Mouse (Mus musculus): ENCODE results near the gene Lta. TPM values are rescaled to one million over a fixed set of nuclear protein-coding genes. Genes with fewer than 3 reads are reported as not detected.

The Lta gene
- total and polyA plus RNA-seq, 3 experiments = 0.24 TPM; not detected in 2

GRCm38 (mm10) chr17:35242015-35242941 is 37.1 kb upstream of the Lta start:
- peak overlapping the region; percentile 96 for H3K9ac ChIP-seq (ENCODE audit: control insufficient read depth, low read depth, low read length, poor library complexity, severe bottlenecking)
- TF ChIP-seq UBTF (IDR thresholded peaks at IDR 0.05; ENCODE audit: borderline replicate concordance, insufficient read depth, low read depth, low read length) (0 out of 2 replicates have a peak, but pooled peaks have one; percentile 63), POLR2A (IDR thresholded peaks at IDR 0.05; ENCODE audit: control insufficient read depth in 1 of 2, insufficient read depth in 1 of 2, low read depth in 1 of 2, low read length in 2 of 2, poor library complexity in 1 of 2) (peak; percentile 59 to 90), E2F4 (IDR thresholded peaks at IDR 0.05; ENCODE audit: borderline replicate concordance, low read depth, low read length) (no peak), TBP (IDR thresholded peaks at IDR 0.05; ENCODE audit: low read depth, low read length) (peak; percentile 94), MAFK (IDR thresholded peaks at IDR 0.05; ENCODE audit: borderline replicate concordance, low read depth, low read length) (no peak), POLR2AphosphoS2 (IDR thresholded peaks at IDR 0.05; ENCODE audit: low read length) (peak; percentile 56; the same call in 1 of the 2 replicates), SIN3A (IDR thresholded peaks at IDR 0.05; ENCODE audit: low read length) (peak; percentile 88), MXI1 (IDR thresholded peaks at IDR 0.05; ENCODE audit: low read depth, low read length) (peak; percentile 91), HCFC1 (IDR thresholded peaks at IDR 0.05; ENCODE audit: low read depth, low read length) (no peak), MAX (IDR thresholded peaks at IDR 0.05; ENCODE audit: low read length) (peak; percentile 74), USF1 (IDR thresholded peaks at IDR 0.05; ENCODE audit: low read depth, low read length) (no peak), CTCF (IDR thresholded peaks at IDR 0.05 in 2 of 3, conservative IDR thresholded peaks at IDR 0.05 in 1 of 3; ENCODE audit: control insufficient read depth in 1 of 3, insufficient read depth in 1 of 3, low read depth in 2 of 3, low read length in 3 of 3, poor library complexity in 1 of 3, severe bottlenecking in 1 of 3) (peak in 1 of 3 experiments; percentile 13; a peak in 3 of 6 replicates), ETS1 (IDR thresholded peaks at IDR 0.05; ENCODE audit: low read depth, low read length) (peak; percentile 40; the same call in 1 of the 2 replicates), GATA1 (IDR thresholded peaks at IDR 0.05; ENCODE audit: low read depth, low read length) (peak; percentile 79), RCOR1 (IDR thresholded peaks at IDR 0.05; ENCODE audit: low read depth, low read length) (no peak; the same call in 1 of the 2 replicates), MYC (IDR thresholded peaks at IDR 0.05; ENCODE audit: low read depth, low read length) (peak; percentile 84), RAD21 (IDR thresholded peaks at IDR 0.05; ENCODE audit: low read depth, low read length) (no peak), ZMIZ1 (IDR thresholded peaks at IDR 0.05; ENCODE audit: low read depth, low read length) (peak; percentile 33; the same call in 1 of the 2 replicates), MAZ (IDR thresholded peaks at IDR 0.05; ENCODE audit: low read depth, low read length) (0 out of 2 replicates have a peak, but pooled peaks have one; percentile 1), NELFE (IDR thresholded peaks at IDR 0.05; ENCODE audit: low read depth, low read length) (peak; percentile 77), NRF1 (IDR thresholded peaks at IDR 0.05; ENCODE audit: insufficient read depth, low read depth, low read length, poor library complexity, severe bottlenecking) (peak; percentile 52; the same call in 1 of the 2 replicates), CHD2 (IDR thresholded peaks at IDR 0.05; ENCODE audit: low read length) (no peak), GABPA (IDR thresholded peaks at IDR 0.05; ENCODE audit: low read depth, low read length) (no peak), MEF2A (IDR thresholded peaks at IDR 0.05; ENCODE audit: extremely low read depth, insufficient replicate concordance, low read depth, low read length, poor library complexity, severe bottlenecking) (no peak), TCF12 (IDR thresholded peaks at IDR 0.05; ENCODE audit: low read depth, low read length) (peak; percentile 60; the same call in 1 of the 2 replicates)
- DNase-seq (ENCODE audit: low read depth, low spot score) = peak; percentile 89
- H3K27me3 ChIP-seq (ENCODE audit: control insufficient read depth in 1 of 2, insufficient read depth in 2 of 2, low read length in 2 of 2) = no peaks in the 10 kb centered on the region
- H3K4me3 ChIP-seq (ENCODE audit: control insufficient read depth in 1 of 2, insufficient read depth in 1 of 2, low read depth in 2 of 2, low read length in 2 of 2) = peak overlapping the region; percentile 79 to 95
- peak overlapping the region; percentile 94 for H3K27ac ChIP-seq (ENCODE audit: control insufficient read depth, low read depth, low read length)
- peaks cover 25 to 31% of the 10 kb centered on the region in 2 experiments for H3K36me3 ChIP-seq (ENCODE audit: control insufficient read depth in 1 of 2, insufficient read depth in 2 of 2, low read length in 2 of 2)
- peaks cover 5 to 28% of the 10 kb centered on the region in 2 experiments; a peak in 3 of 4 replicates for H3K4me1 ChIP-seq (ENCODE audit: control insufficient read depth in 1 of 2, insufficient read depth in 2 of 2, low read length in 2 of 2)
- H3K9me3 ChIP-seq (replicated peaks; ENCODE audit: insufficient read depth, low read length) = no peaks in the 10 kb centered on the region
- peaks cover 57% of the 10 kb centered on the region for H3K79me2 ChIP-seq (ENCODE audit: control insufficient read depth, insufficient read depth, low read length, poor library complexity)
